In genomic region chr9:85588077-85588476, GRCm38 (mm10) we compare ENCODE assay signal across 8 mouse cellular contexts.
DNase-seq lines count a peak whose midpoint lies in the region; ATAC-seq and TF ChIP-seq lines count a peak whose summit lies in the region.

No protein-coding gene starts in this region.

- no peak overlapping the region for H3K27ac ChIP-seq in kidney, adult 2 months (ENCODE audit: insufficient read depth, low read depth, low read length)
- H3K27ac ChIP-seq in forebrain, postnatal 0 days (ENCODE audit: low read depth, low read length): no peak overlapping the region

- no peak overlapping the region for H3K4me2 ChIP-seq in forebrain, postnatal 0 days (ENCODE audit: low read depth)

- peak; percentile 25 for DNase-seq in kidney, adult 2 months
- DNase-seq in kidney, adult 11 months: no peak
- peak; percentile 23 for DNase-seq in CD4-positive helper T cell, adult 2 months (ENCODE audit: low read depth, low spot score)
- peak; percentile 23 for DNase-seq in ZHBTc4 (ENCODE audit: low read depth, low spot score)
- peak; percentile 11 for DNase-seq in forebrain, postnatal 0 days
- DNase-seq in large intestine, adult 2 months (ENCODE audit: low read depth, low spot score): peak; percentile 57
- peak; percentile 37 for DNase-seq in mesoderm, embryonic 11.5 days (ENCODE audit: low read depth, low spot score)

- H3K36me3 ChIP-seq in kidney, adult 2 months (ENCODE audit: control insufficient read depth, insufficient read depth, low read length): no peaks in the 10 kb centered on the region
- no peaks in the 10 kb centered on the region for H3K36me3 ChIP-seq in forebrain, postnatal 0 days (ENCODE audit: insufficient read depth)

- H3K4me1 ChIP-seq in kidney, adult 2 months (ENCODE audit: control insufficient read depth, insufficient read depth, low read length): no peaks in the 10 kb centered on the region
- H3K4me1 ChIP-seq in forebrain, postnatal 0 days (ENCODE audit: insufficient read depth): no peaks in the 10 kb centered on the region

- H3K4me3 ChIP-seq in kidney, adult 2 months (ENCODE audit: insufficient read depth, low read depth, low read length): no peak overlapping the region
- no peak overlapping the region for H3K4me3 ChIP-seq in forebrain, postnatal 0 days (ENCODE audit: low read depth, low read length)

- TF ChIP-seq POLR2A in kidney, adult 2 months (IDR thresholded peaks at IDR 0.05; ENCODE audit: low read depth, low read length): no peak

- H3K27me3 ChIP-seq in kidney, adult 2 months (replicated peaks; ENCODE audit: control insufficient read depth, insufficient read depth, low read length): no peaks in the 10 kb centered on the region
- no peaks in the 10 kb centered on the region for H3K27me3 ChIP-seq in forebrain, postnatal 0 days (ENCODE audit: insufficient read depth, low read length)

- ATAC-seq in forebrain, postnatal 0 days: no peak
- ATAC-seq in cerebellum, adult (ENCODE audit: insufficient number of reproducible peaks, low FRiP score, low TSS enrichment): no peak

- H3K9ac ChIP-seq in forebrain, postnatal 0 days: no peak overlapping the region

- peak; percentile 46 for TF ChIP-seq CTCF in kidney, adult 2 months (conservative IDR thresholded peaks at IDR 0.05; ENCODE audit: insufficient read depth, insufficient read length, low read depth, low read length)
- peak; percentile 53 for TF ChIP-seq CTCF in forebrain, postnatal 0 days (IDR thresholded peaks at IDR 0.05; ENCODE audit: low read depth)

- 55% methylated on average over 2 of the region's 2 CpGs for WGBS in kidney, adult 2 months
- WGBS in forebrain, postnatal 0 days: 53% methylated on average over 2 of the region's 2 CpGs
- 17% methylated on average over 2 of the region's 2 CpGs for WGBS in large intestine, adult 2 months

- H3K9me3 ChIP-seq in forebrain, postnatal 0 days (ENCODE audit: low read length): no peaks in the 10 kb centered on the region
